Mouse (Mus musculus) thymus, postnatal 4 days (tissue): ENCODE data around the gene Aldoart2.
"Not testable (repeated sequence)": the region's sequence is repeated elsewhere in the genome, so short reads cannot be mapped to it uniquely, and the experiment has no call there.

Experiments
- DNase-seq: peaks from one replicate; pipeline ENCODE4 v3.0.0; 2021

Aldoart2 gene

DNA sequence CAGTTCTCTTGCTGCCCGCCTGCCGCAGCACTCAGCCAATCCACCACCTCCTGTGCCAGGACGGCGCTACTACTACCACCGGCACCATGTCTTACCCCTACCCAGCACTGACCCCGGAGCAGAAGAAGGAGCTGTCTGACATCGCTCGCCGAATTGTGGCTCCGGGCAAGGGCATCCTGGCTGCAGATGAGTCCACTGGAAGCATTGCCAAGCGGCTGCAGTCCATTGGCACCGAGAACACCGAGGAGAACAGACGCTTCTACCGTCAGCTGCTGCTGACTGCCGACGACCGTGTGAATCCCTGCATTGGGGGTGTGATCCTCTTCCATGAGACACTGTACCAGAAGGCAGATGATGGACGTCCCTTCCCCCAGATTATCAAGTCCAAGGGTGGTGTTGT is at the start of gene Aldoart2:
Aldoart2 (plus strand) TSS at position 34 of the 400 bp plus-strand sequence.
- no peak for DNase-seq

DNA sequence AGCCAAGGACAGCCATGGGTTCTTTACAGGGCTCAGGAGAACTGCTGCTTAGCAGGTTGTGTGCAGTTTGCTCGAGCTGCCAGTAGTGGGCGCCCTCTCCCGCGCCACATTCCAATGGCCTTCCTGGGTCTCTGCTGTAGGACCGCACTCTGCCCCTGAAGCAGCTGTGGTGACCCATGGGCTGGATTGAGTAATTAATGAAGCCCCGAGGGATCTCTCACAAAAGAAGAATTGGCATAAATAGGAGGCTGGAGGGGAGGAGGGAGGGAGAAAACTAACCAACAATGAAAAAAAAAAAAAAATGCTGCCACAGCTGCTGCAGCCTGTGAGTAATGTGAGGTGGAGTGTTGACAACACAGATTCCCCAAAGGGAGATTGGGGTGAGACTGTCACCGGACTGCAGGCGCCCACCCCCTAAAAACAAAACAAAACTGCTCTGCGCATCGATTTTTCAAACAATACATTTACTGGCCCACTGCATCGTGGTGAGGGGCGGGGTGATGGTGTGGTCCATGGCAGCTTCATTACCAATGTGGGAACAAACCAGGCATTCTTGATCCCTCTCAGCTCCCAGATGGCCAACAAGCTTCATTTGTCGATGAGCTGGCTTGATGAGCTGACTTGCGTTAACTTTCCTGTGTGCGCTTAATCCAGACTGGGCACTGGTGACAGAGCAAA is 46.8 kb upstream of the Aldoart2 start:
- peak; percentile 72 for DNase-seq

- no peak for DNase-seq
Observed at GRCm38 (mm10) chr12:55526983-55527752, 37.9 kb upstream of the Aldoart2 start.

- DNase-seq, result peak; percentile 13
Observed at GRCm38 (mm10) chr12:55536537-55537135, 28.4 kb upstream of the Aldoart2 start.

- no peak for DNase-seq
Observed at GRCm38 (mm10) chr12:55537742-55538141, 27.3 kb upstream of the Aldoart2 start.

- no peak for DNase-seq
Observed at GRCm38 (mm10) chr12:55538328-55538971, 26.6 kb upstream of the Aldoart2 start.

GRCm38 (mm10) chr12:55539157-55539556 is 25.9 kb upstream of the Aldoart2 start:
- DNase-seq, result no peak

DNA sequence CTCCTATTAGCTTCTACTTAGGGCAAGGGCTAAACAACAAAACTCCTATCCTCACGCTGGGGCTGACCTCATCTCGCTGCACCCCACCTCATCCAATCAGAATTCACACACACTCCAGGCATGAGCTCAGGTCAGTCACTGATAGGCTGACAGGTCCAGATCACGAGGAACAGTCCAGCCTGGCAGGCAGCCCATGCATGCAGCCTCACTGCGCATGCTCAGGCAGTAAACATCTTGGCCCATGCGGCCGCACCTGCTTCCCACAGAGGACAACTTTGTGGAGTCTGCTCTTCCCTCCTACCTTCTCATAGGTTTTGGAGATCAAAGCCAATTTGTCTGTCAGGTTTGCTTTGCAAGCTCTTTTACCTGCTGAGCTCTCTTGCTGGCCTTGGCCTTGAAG is 10.1 kb upstream of the Aldoart2 start:
- not testable (repeated sequence) for DNase-seq

DNA sequence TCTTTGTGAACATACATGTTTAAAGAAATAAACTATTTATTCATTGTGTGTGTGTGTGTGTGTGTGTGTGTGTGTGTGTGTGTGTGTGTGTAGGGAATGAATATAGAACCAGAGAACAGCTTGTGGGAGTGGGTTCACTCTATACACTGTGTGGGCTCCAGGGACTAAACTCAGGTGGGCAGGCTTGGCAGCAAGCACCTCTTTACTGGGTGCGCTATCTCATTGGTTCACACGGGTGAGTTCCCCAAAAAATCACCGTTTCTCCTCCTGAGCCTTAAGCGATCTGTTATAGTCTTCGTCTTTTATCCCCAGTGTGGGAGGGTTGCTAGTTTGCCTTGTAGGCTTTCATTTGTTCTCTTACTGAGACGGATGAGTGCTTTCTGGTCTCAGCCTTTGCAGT is 7.2 kb upstream of the Aldoart2 start:
- DNase-seq, result no peak

DNA sequence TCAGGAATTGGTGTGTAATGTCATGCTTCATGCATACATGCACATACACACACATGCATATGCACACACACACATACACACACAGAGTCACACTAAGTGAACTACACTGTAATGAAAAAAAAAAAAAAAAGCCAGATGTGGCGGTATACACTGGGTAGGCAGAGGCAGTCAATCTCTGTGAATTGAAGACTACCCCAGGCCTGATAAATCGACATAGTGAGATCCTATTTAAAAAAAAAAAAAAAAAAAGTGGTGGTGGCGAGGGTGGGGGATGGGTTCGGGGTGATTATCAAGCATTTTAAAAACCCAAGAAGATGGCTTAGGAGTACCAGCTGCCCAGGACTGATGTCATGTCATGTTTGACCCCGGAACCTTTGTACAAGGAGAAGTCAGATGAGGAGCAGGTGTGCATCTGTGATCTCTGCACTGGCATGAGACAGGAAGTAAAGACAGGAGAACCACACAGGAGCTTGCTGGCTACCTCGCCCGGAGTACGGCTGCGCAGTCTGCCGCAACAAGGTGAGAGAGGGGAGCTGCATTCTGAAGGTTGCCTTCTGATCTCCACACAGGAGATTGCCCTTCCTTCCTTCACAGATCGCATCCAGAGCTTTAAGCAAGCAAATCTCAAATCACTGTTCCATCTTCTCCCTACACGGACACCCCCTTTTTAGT is 5.7 kb upstream of the Aldoart2 start:
- peak; percentile 10 for DNase-seq

DNA sequence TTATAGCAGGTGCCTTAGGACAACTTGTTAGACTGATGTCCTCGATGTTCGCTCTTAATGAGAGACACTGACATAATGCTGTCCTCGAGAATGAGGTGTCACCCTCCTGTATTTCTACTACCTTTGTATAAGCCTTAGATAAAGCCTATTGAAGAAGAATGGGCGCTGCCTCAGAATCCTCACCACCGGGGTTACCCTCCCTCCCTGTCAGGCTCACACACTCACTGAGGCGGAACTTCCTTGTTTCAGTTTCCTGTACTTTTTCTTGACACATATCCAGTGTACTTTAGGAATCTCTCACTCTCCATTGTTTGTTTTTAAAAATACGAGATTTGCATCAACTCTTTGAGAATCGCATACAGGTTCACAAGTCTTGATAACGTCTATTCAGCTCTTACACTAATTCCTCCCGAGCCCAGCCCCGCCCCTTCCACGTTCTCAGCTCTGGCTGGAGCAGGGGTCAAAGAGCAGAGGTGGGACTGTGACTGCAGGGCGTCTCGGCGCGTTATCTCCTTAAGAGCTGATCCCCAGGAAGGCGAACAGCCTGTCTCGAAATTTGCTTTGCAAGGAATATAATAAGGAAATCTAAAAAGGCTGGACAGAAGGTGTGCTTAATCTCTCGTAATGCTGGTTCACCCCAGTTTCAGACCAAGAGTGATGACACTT is 4.9 kb upstream of the Aldoart2 start:
- peak; percentile 65 for DNase-seq

- no peak for DNase-seq
Observed at GRCm38 (mm10) chr12:55563742-55564141, 1.3 kb upstream of the Aldoart2 start.

- DNase-seq, result peak; percentile 30
Observed at GRCm38 (mm10) chr12:55564187-55564963, 664 bp upstream of the Aldoart2 start.

- peak; percentile 43 for DNase-seq
Observed at GRCm38 (mm10) chr12:55565867-55566266, 828 bp downstream of the Aldoart2 start.

DNA sequence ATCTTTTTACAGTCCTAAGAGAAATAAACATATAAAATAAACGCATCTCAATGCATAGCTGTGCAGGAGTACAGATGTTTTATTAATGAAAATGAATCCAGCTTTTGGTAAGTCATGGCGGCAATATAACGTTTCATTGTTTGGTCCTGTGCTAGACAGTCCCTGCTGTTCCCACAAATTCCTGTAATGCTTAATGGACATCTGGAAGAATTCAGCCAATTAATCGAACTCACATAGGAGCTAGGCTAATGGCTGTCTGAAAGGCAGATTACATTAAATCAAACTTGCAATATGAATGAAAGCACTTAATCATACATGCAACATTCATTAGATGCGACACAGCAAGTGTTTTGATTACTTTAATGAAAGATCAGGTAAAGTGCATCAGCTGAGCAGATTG is 1.8 kb downstream of the Aldoart2 start:
- DNase-seq, result no peak

GRCm38 (mm10) chr12:55568466-55568865 is 3.4 kb downstream of the Aldoart2 start:
- no peak for DNase-seq

DNA sequence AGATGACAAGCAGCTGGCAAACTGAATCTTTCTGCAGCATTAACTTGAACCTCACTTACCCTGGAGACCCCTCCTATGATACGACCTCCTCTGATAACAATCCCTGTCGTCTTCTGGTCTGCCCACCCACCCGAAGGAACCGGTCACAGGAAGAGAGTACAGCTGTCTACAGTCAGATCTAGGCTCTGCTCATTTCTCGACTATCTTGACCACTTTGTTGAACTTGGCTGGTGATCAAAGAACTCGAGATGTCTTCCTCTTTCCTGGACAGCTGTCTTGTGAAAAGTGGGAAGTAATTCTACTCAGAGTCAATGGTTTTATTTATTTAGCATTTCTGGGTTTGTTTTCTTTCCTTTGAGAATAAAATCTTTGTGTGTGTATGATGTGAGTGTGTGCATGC is 4.6 kb downstream of the Aldoart2 start:
- DNase-seq, result no peak

DNA sequence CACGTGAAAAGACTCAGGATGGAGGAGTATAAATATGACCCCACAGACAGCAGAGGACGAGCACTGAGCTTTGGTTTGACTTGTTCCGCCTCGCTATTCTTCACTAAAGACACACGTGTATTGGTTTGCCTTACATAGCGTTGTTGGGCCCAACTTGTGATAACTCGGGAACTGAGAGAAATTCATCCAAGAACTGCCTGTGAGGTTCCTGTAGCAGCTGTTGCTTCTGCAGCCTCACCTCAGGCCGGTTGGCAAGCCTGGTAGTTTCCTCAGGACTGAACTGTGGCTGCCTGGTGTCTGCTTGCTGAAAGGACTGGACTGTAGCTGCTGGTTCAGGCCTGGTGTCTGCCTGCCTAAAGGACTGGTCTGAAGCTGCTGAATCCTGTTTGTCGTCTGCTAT is 5.6 kb downstream of the Aldoart2 start:
- no peak for DNase-seq

- DNase-seq, result no peak
Observed at GRCm38 (mm10) chr12:55571181-55571580, 6.1 kb downstream of the Aldoart2 start.

DNA sequence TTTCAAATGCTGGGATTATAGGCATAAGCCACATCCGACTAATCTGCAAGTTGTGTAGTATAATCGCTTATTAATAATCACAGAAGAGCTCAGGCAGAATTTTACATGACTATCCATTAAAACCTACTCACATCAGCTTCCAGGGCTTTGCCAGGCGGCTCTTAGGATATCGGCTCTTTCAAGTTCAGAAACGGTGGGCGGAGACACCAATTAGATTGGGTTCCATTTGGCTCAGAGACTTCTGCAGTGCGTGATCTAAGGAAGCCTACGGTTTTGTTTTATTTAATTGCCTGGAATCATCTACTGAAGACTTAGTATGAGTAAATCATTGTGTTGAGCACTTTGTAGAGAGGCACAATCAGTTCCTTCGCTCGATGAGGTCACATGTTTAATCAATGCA is 6.6 kb downstream of the Aldoart2 start:
- no peak for DNase-seq

DNA sequence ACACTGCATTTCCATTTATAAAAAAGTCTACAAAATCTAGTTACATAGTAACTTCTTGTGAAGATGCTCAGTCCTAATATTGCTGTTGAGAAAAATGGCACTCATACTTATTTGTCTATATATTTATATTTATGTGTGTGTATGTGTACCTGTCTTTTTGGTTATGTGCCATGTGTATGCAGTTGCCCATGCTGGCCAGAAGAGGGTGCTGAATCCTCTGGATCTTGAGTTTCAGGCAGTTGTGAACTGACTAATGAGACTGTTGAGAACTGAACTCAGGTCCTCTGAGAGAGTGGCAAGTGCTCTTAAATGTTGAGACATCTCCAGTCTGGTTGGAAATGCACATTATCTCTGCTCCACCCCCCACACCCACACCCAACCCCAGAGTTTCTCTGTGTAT is 8.1 kb downstream of the Aldoart2 start:
- no peak for DNase-seq

- no peak for DNase-seq
Observed at GRCm38 (mm10) chr12:55573794-55574193, 8.8 kb downstream of the Aldoart2 start.
